Mouse (Mus musculus): ENCODE results near the gene Skint11. TPM values are rescaled to one million over a fixed set of nuclear protein-coding genes. Genes with fewer than 3 reads are reported as not detected.
"Not testable (repeated sequence)": the region's sequence is repeated elsewhere in the genome, so short reads cannot be mapped to it uniquely, and the experiment has no call there.

Gene Skint11
- total RNA-seq (2021): not detected

DNA sequence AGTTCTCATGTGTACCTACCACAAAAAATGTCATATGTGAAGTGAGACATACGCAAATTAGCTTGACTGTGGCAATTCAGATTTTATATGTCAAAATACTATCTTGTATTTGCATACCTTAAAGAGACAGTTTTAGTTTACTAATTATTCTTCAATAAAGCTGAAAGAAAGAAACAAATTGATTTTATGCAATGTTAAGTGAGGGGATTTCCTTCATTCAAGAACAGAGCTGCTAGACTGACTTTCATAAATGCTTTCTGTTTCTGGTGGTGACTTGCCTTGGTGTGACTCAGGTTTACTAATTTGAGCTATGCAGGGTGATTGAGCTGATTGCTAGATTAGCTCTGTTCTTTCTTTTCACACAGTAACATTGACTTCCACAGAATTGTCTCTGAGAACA, at the start of gene Skint11:
Gene Skint11, plus strand, starts transcription at position 301 of the 400 bp plus-strand sequence.
- DNase-seq: no peak
- intact Hi-C loops (cut with DNase I): no loop called here

DNA sequence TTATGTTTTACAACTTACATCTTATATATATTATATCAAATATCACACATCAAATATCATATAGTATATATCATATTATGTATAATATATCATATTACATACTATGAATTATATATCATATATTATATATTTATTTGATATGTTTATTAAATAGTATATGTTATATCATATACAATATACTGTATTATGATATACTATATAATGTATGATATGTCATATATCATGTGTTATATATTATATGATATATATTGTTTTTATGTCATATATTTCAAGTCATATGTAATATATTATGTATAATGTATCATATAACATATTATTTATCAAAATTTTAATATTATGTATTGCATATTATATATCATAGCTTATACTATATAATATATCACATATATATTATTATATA, 2.0 kb upstream of the Skint11 start:
- DNase-seq: no peak
- intact Hi-C loops (cut with DNase I): no loop called here

DNA sequence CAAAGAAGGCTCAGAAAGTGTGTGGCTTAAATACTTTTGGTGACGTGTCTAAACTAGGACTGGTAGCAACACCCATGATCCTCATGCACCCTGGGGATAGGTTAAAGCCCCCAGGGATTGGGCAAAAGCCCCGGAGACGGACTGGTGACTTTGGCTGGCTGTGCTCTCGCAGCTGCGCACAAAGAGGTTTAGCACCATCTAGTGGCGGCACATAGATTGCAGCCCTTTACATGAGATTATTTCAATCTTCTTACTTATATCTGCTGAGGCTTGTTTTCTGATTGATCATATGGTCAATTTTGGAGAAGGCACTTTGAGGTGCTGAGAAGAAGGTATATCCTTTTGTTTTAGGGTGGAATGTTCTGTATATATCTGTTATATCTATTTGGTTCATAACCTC, 9.7 kb downstream of the Skint11 start:
- intact Hi-C loops (cut with DNase I): not testable (repeated sequence)

DNA sequence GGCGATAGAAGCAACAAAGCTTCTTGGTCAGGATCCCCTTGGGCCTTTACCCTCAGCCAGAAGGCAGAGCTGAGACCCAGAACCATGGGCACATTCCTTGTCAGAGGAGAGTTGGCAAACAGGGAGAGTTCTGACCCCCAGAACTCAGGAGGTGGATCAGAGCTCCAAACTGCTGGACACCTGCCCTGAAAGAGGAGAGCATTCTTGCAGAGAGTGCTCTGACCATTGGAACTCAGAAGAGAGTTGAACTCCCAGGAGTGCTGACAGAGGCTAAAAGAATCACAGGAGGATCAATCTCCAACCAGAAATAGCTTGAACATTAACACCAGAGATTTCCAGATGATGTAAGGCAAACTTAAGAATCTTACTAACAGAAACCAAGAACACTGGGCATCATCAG, 93.7 kb downstream of the Skint11 start:
- DNase-seq; intact Hi-C loops (cut with DNase I): not testable (repeated sequence)

More for the DNA sequence above, 9.7 kb downstream of the Skint11 start:
- DNase-seq: peak; percentile 0 to 3

Other genes with a start within 250 kb of the Skint11 start
- not detected for gene Skint5, start 163.9 kb upstream of the Skint11 start, total RNA-seq (2021)
- gene Trabd2b, start 243.3 kb downstream of the Skint11 start, total RNA-seq (2021): 10 to 100 TPM; 21.1 to 25.6 TPM

Data from heart, postnatal 10 days (tissue).